Mouse (Mus musculus): ENCODE results near the gene Gzf1.

The Gzf1 gene

DNA sequence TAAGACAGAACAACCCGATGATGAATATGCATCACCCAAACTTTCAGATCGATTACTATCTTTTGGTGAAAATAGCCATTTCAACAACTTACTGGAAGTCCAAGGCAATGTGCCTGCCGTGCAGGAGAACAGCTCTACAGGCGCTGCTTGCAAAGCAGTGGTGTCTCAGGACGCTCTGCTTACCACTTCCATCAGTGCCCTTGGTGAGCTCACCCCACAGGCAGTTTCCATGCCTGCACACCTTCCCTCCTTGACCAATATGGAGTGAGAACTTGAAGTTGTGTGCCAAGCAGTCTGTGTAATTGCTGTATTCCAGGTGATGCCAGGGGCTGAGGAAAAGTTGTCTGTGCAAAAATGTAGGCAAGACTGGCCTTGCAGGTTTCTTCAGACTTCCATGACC is 10.0 kb downstream of the Gzf1 start:
- in situ Hi-C loops (cut with MboI, MseI) = loop anchor here (25.0 kb wide), 1 partner anchor 1897 kb away; no protein-coding TSS in a partner anchor

GRCm38 (mm10) chr2:148698571-148698970 is 17.7 kb downstream of the Gzf1 start:
- in situ Hi-C loops (cut with MboI, MseI) = loop anchor here (25.0 kb wide), 1 partner anchor 1889 kb away; no protein-coding TSS in a partner anchor

- in situ Hi-C loops (cut with MboI, MseI) = no loop called here
These were observed 25.8 kb downstream of the Gzf1 start for GRCm38 (mm10) chr2:148706409-148707201.

DNA sequence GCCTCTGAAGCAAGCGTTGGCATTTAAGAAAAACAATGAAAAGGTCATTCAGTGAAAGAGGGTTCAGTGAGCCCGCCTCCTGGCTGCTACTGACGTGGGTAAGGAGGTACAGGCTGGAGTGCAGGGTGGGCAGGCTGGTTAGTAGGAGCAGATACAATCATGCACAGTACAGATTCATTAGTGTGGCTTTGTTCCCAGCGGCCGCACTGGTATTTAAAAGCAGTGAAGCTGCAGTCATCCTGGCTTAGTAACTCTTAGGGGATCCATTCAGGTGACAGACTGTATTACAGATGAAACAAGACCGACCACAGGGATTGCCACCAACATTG is 26.3 kb downstream of the Gzf1 start:
- in situ Hi-C loops (cut with MboI, MseI) = no loop called here

DNA sequence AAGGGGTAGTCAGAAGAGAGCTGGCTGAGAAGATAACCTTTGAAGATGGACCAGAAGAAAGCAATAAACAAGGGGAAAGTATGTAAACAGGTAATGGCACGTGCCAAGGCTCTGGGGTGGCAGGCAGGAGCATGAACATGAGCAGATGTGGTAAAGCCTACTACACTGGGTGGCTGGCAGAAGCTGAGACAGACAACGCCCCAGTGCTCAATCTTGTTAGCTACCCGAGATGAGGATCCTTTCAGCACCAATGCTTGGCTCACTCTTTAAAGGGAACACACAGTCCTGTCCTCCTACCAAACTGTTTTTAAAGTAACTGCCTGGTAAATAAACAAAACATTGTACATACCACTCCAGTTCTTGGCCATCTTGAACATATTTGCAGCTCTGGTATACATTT is 31.5 kb downstream of the Gzf1 start:
- in situ Hi-C loops (cut with MboI, MseI) = no loop called here

GRCm38 (mm10) chr2:148717072-148717471 is 36.2 kb downstream of the Gzf1 start:
- in situ Hi-C loops (cut with MboI, MseI) = no loop called here

- in situ Hi-C loops (cut with MboI, MseI) = no loop called here
These were observed 38.6 kb downstream of the Gzf1 start for GRCm38 (mm10) chr2:148719271-148719995.

DNA sequence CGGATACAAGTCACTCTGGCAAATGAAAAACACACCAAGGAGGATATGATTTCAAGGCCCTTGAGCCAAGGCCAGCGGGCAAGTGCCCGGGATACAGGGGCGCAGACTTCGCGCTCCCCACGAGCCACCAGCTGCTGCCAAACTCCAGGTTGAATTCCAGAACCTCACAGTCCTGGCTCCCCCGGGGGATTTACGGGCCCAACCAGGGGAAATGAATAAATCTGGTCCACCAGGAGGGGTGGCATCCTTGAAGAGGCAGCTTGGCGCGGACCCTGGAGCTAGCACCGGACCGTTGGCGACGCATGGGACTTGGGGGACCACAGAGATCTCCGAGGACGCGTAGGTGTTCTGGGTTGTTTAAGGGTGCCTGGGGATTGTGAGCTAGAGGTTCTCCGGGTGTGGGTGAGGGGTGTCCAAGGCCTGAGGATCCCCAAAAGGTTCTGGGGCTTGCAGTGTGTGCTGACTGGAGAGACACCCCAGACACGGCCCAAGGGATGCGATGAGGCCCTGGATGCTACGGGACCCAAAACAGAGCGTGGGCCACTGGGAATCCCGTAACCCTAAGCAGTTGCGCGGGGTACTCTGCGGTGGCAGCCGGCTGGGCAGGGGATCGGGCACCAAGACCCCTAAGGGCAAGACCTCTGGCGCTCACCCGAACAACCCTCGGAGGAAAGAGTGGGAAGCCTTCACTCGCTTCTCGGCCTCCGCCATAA is 50.9 kb downstream of the Gzf1 start:
- in situ Hi-C loops (cut with MboI, MseI) = no loop called here

DNA sequence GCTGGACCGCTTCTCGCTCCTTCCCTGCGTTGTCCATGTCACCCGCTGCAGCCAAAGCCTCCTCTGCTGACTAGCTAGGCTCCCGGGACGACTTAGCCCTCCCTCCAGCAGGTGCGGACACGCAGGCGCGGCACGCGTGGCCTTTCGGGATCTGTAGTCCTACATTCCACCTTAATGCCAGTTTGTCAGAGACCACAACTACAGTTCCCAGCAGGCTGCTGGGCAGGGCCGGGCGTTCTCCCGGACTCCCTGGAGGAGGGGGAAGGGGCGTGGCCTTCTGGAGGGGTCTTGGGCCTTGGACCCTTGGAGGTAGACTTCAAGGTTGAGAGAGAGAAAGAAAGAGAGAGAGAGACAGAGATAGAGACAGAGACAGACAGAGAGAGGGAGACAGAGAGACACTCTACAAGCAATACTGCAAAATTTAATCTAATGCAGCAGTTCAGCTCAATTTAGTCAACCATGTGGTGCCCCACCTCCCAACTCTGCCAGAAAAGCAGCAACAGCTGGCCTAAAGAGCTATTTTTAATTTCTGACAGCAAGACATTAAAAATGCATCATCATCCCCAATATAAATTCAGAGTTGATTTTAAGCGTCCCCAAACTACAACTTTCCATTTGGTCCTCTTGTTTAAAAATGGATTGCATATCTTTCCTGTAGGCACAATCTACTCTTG is 51.6 kb downstream of the Gzf1 start, which contains the start of gene Napb:
Gene Napb, minus strand, starts transcription at position 141 of the 674 bp plus-strand sequence.
- in situ Hi-C loops (cut with MboI, MseI) = no loop called here
